9 mouse cellular contexts compared by ENCODE assay signal in genomic region chr6:83017190-83017589, GRCm38 (mm10). TPM values are rescaled to one million over a fixed set of nuclear protein-coding genes. Genes with fewer than 3 reads are reported as not detected.
DNase-seq lines count a peak whose midpoint lies in the region; ATAC-seq and TF ChIP-seq lines count a peak whose summit lies in the region.
"Had no signal": no experiment of that assay in that cellular context is flagged by ENCODE, and none has a peak within 500 bp of the region (broad histone marks: within the 10 kb centered on the region; RNA-seq: fewer than 3 reads in every experiment).

No protein-coding gene starts in this region.

- no peak overlapping the region for H3K4me2 ChIP-seq in kidney, embryonic 16.5 days (replicated peaks; ENCODE audit: low read depth, low read length)
- no peak overlapping the region for H3K4me2 ChIP-seq in lung, embryonic 16.5 days (ENCODE audit: low read depth, low read length)
- no peak overlapping the region for H3K4me2 ChIP-seq in midbrain, postnatal 0 days (ENCODE audit: low read depth, low read length, poor library complexity, severe bottlenecking)

- peak overlapping the region; percentile 20; the same call in 1 of the 2 replicates for H3K27ac ChIP-seq in kidney, embryonic 16.5 days (ENCODE audit: low read length)
- H3K27ac ChIP-seq in lung, embryonic 16.5 days (ENCODE audit: low read length) = no peak overlapping the region
- no peak overlapping the region for H3K27ac ChIP-seq in midbrain, postnatal 0 days (ENCODE audit: low read depth, low read length)

- WGBS in kidney, embryonic 16.5 days = 38% methylated on average over 3 of the region's 3 CpGs
- WGBS in lung, embryonic 16.5 days = 14% methylated on average over 3 of the region's 3 CpGs
- WGBS in midbrain, postnatal 0 days = 68% methylated on average over 3 of the region's 3 CpGs

- H3K4me1 ChIP-seq in kidney, embryonic 16.5 days (ENCODE audit: insufficient read depth, low read length) = 0 out of 2 replicates have a peak, but pooled peaks cover 2% of the 10 kb centered on the region
- H3K4me1 ChIP-seq in lung, embryonic 16.5 days (replicated peaks; ENCODE audit: control insufficient read depth, insufficient read depth, low read length) = no peaks in the 10 kb centered on the region; the same call in 1 of the 2 replicates
- H3K4me1 ChIP-seq in midbrain, postnatal 0 days (ENCODE audit: insufficient read depth, low read length) = no peaks in the 10 kb centered on the region

- no peak for DNase-seq in kidney, adult 18-20 months
- peak; percentile 27 for DNase-seq in adrenal gland, adult 8-10 months
- peak; percentile 81 to 86 for DNase-seq in heart, adult 9 months (ENCODE audit: low spot score in 2 of 2)
- no peak for DNase-seq in midbrain, postnatal 0 days (ENCODE audit: low spot score)
- no peak for DNase-seq in frontal cortex, postnatal 14 days (ENCODE audit: low spot score in 2 of 2)

- no peak; the same call in 1 of the 2 replicates for ATAC-seq in kidney, embryonic 16.5 days (ENCODE audit: low FRiP score, low TSS enrichment)
- ATAC-seq in lung, embryonic 16.5 days (ENCODE audit: low read depth) = peak; percentile 36; the same call in 1 of the 2 replicates
- no peak for ATAC-seq in midbrain, postnatal 0 days (ENCODE audit: low FRiP score)
- no peak for ATAC-seq in inflammation-experienced regulatory T-cells, adult 6 months

- no peaks in the 10 kb centered on the region for H3K36me3 ChIP-seq in kidney, embryonic 16.5 days (ENCODE audit: insufficient read depth, low read length)
- no peaks in the 10 kb centered on the region for H3K36me3 ChIP-seq in lung, embryonic 16.5 days (ENCODE audit: control insufficient read depth, insufficient read depth, low read length)
- H3K36me3 ChIP-seq in midbrain, postnatal 0 days (ENCODE audit: insufficient read depth, low read length) = no peaks in the 10 kb centered on the region

- no peak for TF ChIP-seq CTCF in midbrain, postnatal 0 days (IDR thresholded peaks at IDR 0.05)

- no peak overlapping the region for H3K9ac ChIP-seq in kidney, embryonic 16.5 days (replicated peaks; ENCODE audit: low read length)
- H3K9ac ChIP-seq in lung, embryonic 16.5 days (ENCODE audit: low read length) = no peak overlapping the region
- H3K9ac ChIP-seq in midbrain, postnatal 0 days (replicated peaks; ENCODE audit: low read length, poor library complexity, severe bottlenecking) = no peak overlapping the region

- no peaks in the 10 kb centered on the region for H3K9me3 ChIP-seq in kidney, embryonic 16.5 days (ENCODE audit: low read length)
- H3K9me3 ChIP-seq in lung, embryonic 16.5 days (ENCODE audit: control insufficient read depth, low read length) = no peaks in the 10 kb centered on the region
- no peaks in the 10 kb centered on the region for H3K9me3 ChIP-seq in midbrain, postnatal 0 days (ENCODE audit: low read length)

- H3K27me3 ChIP-seq in kidney, embryonic 16.5 days (ENCODE audit: insufficient read depth, low read length) = no peaks in the 10 kb centered on the region
- H3K27me3 ChIP-seq in lung, embryonic 16.5 days (ENCODE audit: control insufficient read depth, insufficient read depth, low read depth, low read length) = no peaks in the 10 kb centered on the region; the same call in 1 of the 2 replicates
- no peaks in the 10 kb centered on the region for H3K27me3 ChIP-seq in midbrain, postnatal 0 days (ENCODE audit: insufficient read depth, low read length)
- H3K27me3 ChIP-seq: megakaryocyte, embryonic 14.5 days had no signal

- no peak overlapping the region for H3K4me3 ChIP-seq in kidney, embryonic 16.5 days (ENCODE audit: low read length)
- no peak overlapping the region for H3K4me3 ChIP-seq in lung, embryonic 16.5 days (ENCODE audit: low read length)
- H3K4me3 ChIP-seq in midbrain, postnatal 0 days (ENCODE audit: low read depth, low read length) = no peak overlapping the region

RNA-seq across cellular contexts. Expression of gene Dok1, which starts 16.1 kb away (rescaled TPM):
- 14.5 and 14.8 TPM in 2 replicates for polyA plus RNA-seq in kidney, embryonic 16.5 days (2015; fragmentation: Nextera tagmentation; extraction: Ambion mirVana)
- 10 to 100 TPM; 12.7 to 13.8 (median 13.4) TPM for total RNA-seq in adrenal gland, adult 8-10 months (2022)
- 16.7 and 17.6 TPM in 2 replicates for polyA plus RNA-seq in lung, embryonic 16.5 days (2015; fragmentation: Nextera tagmentation; extraction: Ambion mirVana)
- 3.9 and 5.0 TPM in 2 replicates for total RNA-seq in midbrain, postnatal 0 days (2014; rRNA removed)
- 1.1 and 2.3 TPM in 2 replicates for polyA plus RNA-seq in midbrain, postnatal 0 days (2015; fragmentation: Nextera tagmentation; extraction: Ambion mirVana)
- 10 to 100 TPM; 23.6 to 36.1 (median 30.4) TPM for polyA plus RNA-seq in inflammation-experienced regulatory T-cells, adult 6 months (2017; shearing (Covaris generic))

RNA-seq across cellular contexts. Expression of gene Loxl3, which starts 16.8 kb away (rescaled TPM):
- 24.4 and 26.1 TPM in 2 replicates for polyA plus RNA-seq in kidney, embryonic 16.5 days (2015; fragmentation: Nextera tagmentation; extraction: Ambion mirVana)
- 1 to 10 TPM; 2.2 to 4.8 (median 4.1) TPM for total RNA-seq in adrenal gland, adult 8-10 months (2022)
- polyA plus RNA-seq in lung, embryonic 16.5 days (2015; fragmentation: Nextera tagmentation; extraction: Ambion mirVana) = 25.5 and 26.0 TPM in 2 replicates
- total RNA-seq in midbrain, postnatal 0 days (2014; rRNA removed) = 6.9 and 7.3 TPM in 2 replicates
- 4.7 and 5.6 TPM in 2 replicates for polyA plus RNA-seq in midbrain, postnatal 0 days (2015; fragmentation: Nextera tagmentation; extraction: Ambion mirVana)
- polyA plus RNA-seq in inflammation-experienced regulatory T-cells, adult 6 months (2017; shearing (Covaris generic)) = not detected

RNA-seq across cellular contexts. Expression of gene Aup1, which starts 37.1 kb away (rescaled TPM):
- polyA plus RNA-seq in kidney, embryonic 16.5 days (2015; fragmentation: Nextera tagmentation; extraction: Ambion mirVana) = 244 and 260 TPM in 2 replicates
- 100 to 1,000 TPM; 184 to 207 (median 192) TPM for total RNA-seq in adrenal gland, adult 8-10 months (2022)
- 195 and 211 TPM in 2 replicates for polyA plus RNA-seq in lung, embryonic 16.5 days (2015; fragmentation: Nextera tagmentation; extraction: Ambion mirVana)
- total RNA-seq in midbrain, postnatal 0 days (2014; rRNA removed) = 180 and 190 TPM in 2 replicates
- polyA plus RNA-seq in midbrain, postnatal 0 days (2015; fragmentation: Nextera tagmentation; extraction: Ambion mirVana) = 130 and 155 TPM in 2 replicates
- 100 to 1,000 TPM; 423 to 474 (median 448) TPM for polyA plus RNA-seq in inflammation-experienced regulatory T-cells, adult 6 months (2017; shearing (Covaris generic))

RNA-seq across cellular contexts. Expression of gene Htra2, which starts 37.9 kb away (rescaled TPM):
- polyA plus RNA-seq in kidney, embryonic 16.5 days (2015; fragmentation: Nextera tagmentation; extraction: Ambion mirVana) = 91.9 and 94.3 TPM in 2 replicates
- 10 to 100 TPM; 50.7 to 69.4 (median 61.0) TPM for total RNA-seq in adrenal gland, adult 8-10 months (2022)
- polyA plus RNA-seq in lung, embryonic 16.5 days (2015; fragmentation: Nextera tagmentation; extraction: Ambion mirVana) = 61.8 and 64.9 TPM in 2 replicates
- 45.4 and 56.5 TPM in 2 replicates for total RNA-seq in midbrain, postnatal 0 days (2014; rRNA removed)
- polyA plus RNA-seq in midbrain, postnatal 0 days (2015; fragmentation: Nextera tagmentation; extraction: Ambion mirVana) = 87.8 and 93.4 TPM in 2 replicates
- 10 to 100 TPM; 23.5 to 29.2 (median 28.4) TPM for polyA plus RNA-seq in inflammation-experienced regulatory T-cells, adult 6 months (2017; shearing (Covaris generic))

RNA-seq across cellular contexts. Expression of gene Dqx1, which starts 40.5 kb away (rescaled TPM):
- 5.0 and 5.2 TPM in 2 replicates for polyA plus RNA-seq in kidney, embryonic 16.5 days (2015; fragmentation: Nextera tagmentation; extraction: Ambion mirVana)
- 1 to 10 TPM; 2.6 to 6.3 (median 4.1) TPM for total RNA-seq in adrenal gland, adult 8-10 months (2022)
- polyA plus RNA-seq in lung, embryonic 16.5 days (2015; fragmentation: Nextera tagmentation; extraction: Ambion mirVana) = 1.9 and 2.0 TPM in 2 replicates
- 0.09 and 0.11 TPM in 2 replicates for total RNA-seq in midbrain, postnatal 0 days (2014; rRNA removed)
- 0.30 and 0.32 TPM in 2 replicates for polyA plus RNA-seq in midbrain, postnatal 0 days (2015; fragmentation: Nextera tagmentation; extraction: Ambion mirVana)
- 1 to 10 TPM; 2.1 to 2.7 (median 2.7) TPM for polyA plus RNA-seq in inflammation-experienced regulatory T-cells, adult 6 months (2017; shearing (Covaris generic))

Comparison
In these comparisons a context has a peak if more than half of its experiments do, and no peak if none do; other contexts are left out.
1. DNase-seq: peak in adrenal gland, adult 8-10 months (single experiment) and heart, adult 9 months (2 of 2); none in kidney, adult 18-20 months (single experiment), midbrain, postnatal 0 days (single experiment) and frontal cortex, postnatal 14 days (0 of 2).